ENCODE assay signal across 9 mouse cellular contexts in genomic region chr16:5244411-5244810, GRCm38 (mm10). TPM values are rescaled to one million over a fixed set of nuclear protein-coding genes. Genes with fewer than 3 reads are reported as not detected.
DNase-seq lines count a peak whose midpoint lies in the region; ATAC-seq lines count a peak whose summit lies in the region.
"Had no signal": no experiment of that assay in that cellular context is flagged by ENCODE, and none has a peak within 500 bp of the region (broad histone marks: within the 10 kb centered on the region; RNA-seq: fewer than 3 reads in every experiment).

No protein-coding gene starts in this region.

- H3K9me3 ChIP-seq in heart, embryonic 10.5 days, result no peaks in the 10 kb centered on the region

- ATAC-seq in erythroblast, adult 5-6 weeks (replicated peaks; ENCODE audit: low FRiP score, poor library complexity, severe bottlenecking), result peak; percentile 51; the same call in 1 of the 2 replicates

- peaks cover 95% of the 10 kb centered on the region for H3K36me3 ChIP-seq in heart, embryonic 10.5 days

- no peak overlapping the region for H3K27ac ChIP-seq in heart, embryonic 10.5 days
- H3K27ac ChIP-seq: macrophage had no signal

- intact Hi-C loops in heart, postnatal 36 days (cut with DNase I), result loop anchor here (1.0 kb wide), 1 partner anchor 42 kb away; no protein-coding TSS in a partner anchor

- 34% methylated on average over 7 of the region's 7 CpGs for WGBS in heart, embryonic 10.5 days

- DNase-seq in heart, adult 11 months, result peak; percentile 97
- no peak for DNase-seq in heart, embryonic 10.5 days (ENCODE audit: low spot score)
- DNase-seq in adrenal gland, postnatal 25 days, result peak; percentile 69
- DNase-seq in heart, postnatal 36 days, result peak; percentile 76 to 78
- DNase-seq in layer of hippocampus, postnatal 14 days (ENCODE audit: low spot score in 2 of 2), result peak; percentile 45 to 51
- peak; percentile 69 to 79 for DNase-seq in lung, postnatal 4 days
- peak; percentile 38 to 65 for DNase-seq in spleen, adult 18-20 months

- no peaks in the 10 kb centered on the region for H3K27me3 ChIP-seq in heart, embryonic 10.5 days (ENCODE audit: insufficient read depth, poor library complexity, severe bottlenecking)

- no peaks in the 10 kb centered on the region for H3K4me1 ChIP-seq in heart, embryonic 10.5 days

- H3K4me3 ChIP-seq in heart, embryonic 10.5 days, result no peak overlapping the region

RNA-seq across cellular contexts. Expression of gene Alg1, which starts 11.0 kb away (rescaled TPM):
- 27.6 and 27.7 TPM in 2 replicates for polyA plus RNA-seq in heart, embryonic 10.5 days (2016; fragmentation: Nextera tagmentation; extraction: Ambion mirVana)
- total RNA-seq in adrenal gland, postnatal 25 days (2021), result 37.8 and 42.6 TPM in 2 replicates
- 5.8 and 6.1 TPM in 2 replicates for total RNA-seq in erythroblast, adult 5-6 weeks (2015; ENCODE audit: low replicate concordance)
- total RNA-seq in erythroblast, adult 5-6 weeks (2017; ENCODE audit: low replicate concordance), result 2.6 and 5.4 TPM in 2 replicates
- 10 to 100 TPM; 13.8 to 14.7 TPM for total RNA-seq in heart, postnatal 36 days (2021)
- total RNA-seq in layer of hippocampus, postnatal 14 days (2021), result 10 to 100 TPM; 25.6 to 30.7 TPM

RNA-seq across cellular contexts. Expression of gene Eef2kmt, which starts 11.4 kb away (rescaled TPM):
- polyA plus RNA-seq in heart, embryonic 10.5 days (2016; fragmentation: Nextera tagmentation; extraction: Ambion mirVana), result 23.3 and 24.8 TPM in 2 replicates
- total RNA-seq in adrenal gland, postnatal 25 days (2021), result 30.2 and 35.6 TPM in 2 replicates
- total RNA-seq in erythroblast, adult 5-6 weeks (2015; ENCODE audit: low replicate concordance), result 1.3 and 2.3 TPM in 2 replicates
- 1.8 and 4.5 TPM in 2 replicates for total RNA-seq in erythroblast, adult 5-6 weeks (2017; ENCODE audit: low replicate concordance)
- 1 to 10 TPM; 8.5 to 9.0 TPM for total RNA-seq in heart, postnatal 36 days (2021)
- 1 to 10 TPM; 3.6 to 4.0 TPM for total RNA-seq in layer of hippocampus, postnatal 14 days (2021)

RNA-seq across cellular contexts. Expression of gene AU021092, which starts 22.3 kb away (rescaled TPM):
- polyA plus RNA-seq in heart, embryonic 10.5 days (2016; fragmentation: Nextera tagmentation; extraction: Ambion mirVana), result 0.99 and 1.2 TPM in 2 replicates
- total RNA-seq in adrenal gland, postnatal 25 days (2021), result 10.8 and 14.5 TPM in 2 replicates
- total RNA-seq in erythroblast, adult 5-6 weeks (2015; ENCODE audit: low replicate concordance), result not detected in 2 replicates
- total RNA-seq in erythroblast, adult 5-6 weeks (2017; ENCODE audit: low replicate concordance), result not detected in 2 replicates
- total RNA-seq in heart, postnatal 36 days (2021), result 10 to 100 TPM; 22.9 to 23.6 TPM
- 1 to 10 TPM; 9.6 to 9.8 TPM for total RNA-seq in layer of hippocampus, postnatal 14 days (2021)
- polyA plus RNA-seq: macrophage had no signal

RNA-seq across cellular contexts. Expression of gene Nagpa, which starts 40.6 kb away (rescaled TPM):
- polyA plus RNA-seq in heart, embryonic 10.5 days (2016; fragmentation: Nextera tagmentation; extraction: Ambion mirVana), result 18.0 and 18.7 TPM in 2 replicates
- total RNA-seq in adrenal gland, postnatal 25 days (2021), result 30.8 and 31.5 TPM in 2 replicates
- total RNA-seq in erythroblast, adult 5-6 weeks (2015; ENCODE audit: low replicate concordance), result 4.4 and 9.6 TPM in 2 replicates
- 5.6 and 15.1 TPM in 2 replicates for total RNA-seq in erythroblast, adult 5-6 weeks (2017; ENCODE audit: low replicate concordance)
- total RNA-seq in heart, postnatal 36 days (2021), result 10 to 100 TPM; 13.4 to 14.5 TPM
- 1 to 10 TPM; 8.8 to 9.4 TPM for total RNA-seq in layer of hippocampus, postnatal 14 days (2021)

Comparison
In these comparisons a context has a peak if more than half of its experiments do, and no peak if none do; other contexts are left out.
1. RNA of gene AU021092, which starts 22.3 kb away (total RNA-seq): 22.9 to 23.6 TPM in heart, postnatal 36 days, 10.8 to 14.5 TPM in adrenal gland, postnatal 25 days and 9.6 to 9.8 TPM in layer of hippocampus, postnatal 14 days; not detected in erythroblast, adult 5-6 weeks; every median in the first group is over 10 times any median in the second.